Mouse (Mus musculus): Measurements from ENCODE around the gene Cd151.

Cd151 gene

DNA sequence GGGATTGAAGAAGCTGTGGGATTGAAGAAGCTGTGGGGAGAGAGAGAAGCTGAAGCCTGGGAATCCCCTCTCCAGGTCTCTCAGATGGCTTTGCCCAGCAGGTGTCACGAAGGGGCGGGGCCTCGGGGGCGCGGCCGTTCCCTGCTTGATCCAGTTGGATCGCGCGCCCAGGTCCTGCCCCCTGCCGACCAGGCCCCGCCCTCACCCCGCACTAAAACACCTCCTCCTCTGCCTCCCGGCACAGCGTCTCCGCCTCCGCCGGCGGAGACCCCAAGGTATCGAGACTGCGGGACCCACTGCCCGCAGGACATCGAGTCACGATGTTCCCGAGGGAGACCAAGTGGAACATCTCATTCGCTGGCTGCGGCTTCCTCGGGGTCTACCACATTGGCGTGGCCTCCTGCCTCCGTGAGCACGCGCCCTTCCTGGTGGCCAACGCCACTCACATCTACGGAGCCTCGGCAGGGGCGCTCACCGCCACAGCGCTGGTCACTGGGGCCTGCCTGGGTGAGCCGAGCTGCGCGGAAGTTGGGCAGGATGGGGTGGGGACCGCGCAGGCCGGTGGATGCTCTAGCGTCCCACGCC, 12.1 kb upstream of the Cd151 start, which contains the start of gene Pnpla2:
Pnpla2 (plus strand) TSS at position 232 of the 585 bp plus-strand sequence.
- in situ Hi-C loops (cut with MboI; ENCODE audit: low pct_unique_long_range_greater_than_20kb in 1 of 2, low sequenced_read_pairs in 2 of 2, unreplicated experiment in 1 of 2): loop anchor here in 1 of 2 experiments (25.0 kb wide), 1 partner anchor 1518 kb away; the partner anchor contains the start of gene Utf1

DNA sequence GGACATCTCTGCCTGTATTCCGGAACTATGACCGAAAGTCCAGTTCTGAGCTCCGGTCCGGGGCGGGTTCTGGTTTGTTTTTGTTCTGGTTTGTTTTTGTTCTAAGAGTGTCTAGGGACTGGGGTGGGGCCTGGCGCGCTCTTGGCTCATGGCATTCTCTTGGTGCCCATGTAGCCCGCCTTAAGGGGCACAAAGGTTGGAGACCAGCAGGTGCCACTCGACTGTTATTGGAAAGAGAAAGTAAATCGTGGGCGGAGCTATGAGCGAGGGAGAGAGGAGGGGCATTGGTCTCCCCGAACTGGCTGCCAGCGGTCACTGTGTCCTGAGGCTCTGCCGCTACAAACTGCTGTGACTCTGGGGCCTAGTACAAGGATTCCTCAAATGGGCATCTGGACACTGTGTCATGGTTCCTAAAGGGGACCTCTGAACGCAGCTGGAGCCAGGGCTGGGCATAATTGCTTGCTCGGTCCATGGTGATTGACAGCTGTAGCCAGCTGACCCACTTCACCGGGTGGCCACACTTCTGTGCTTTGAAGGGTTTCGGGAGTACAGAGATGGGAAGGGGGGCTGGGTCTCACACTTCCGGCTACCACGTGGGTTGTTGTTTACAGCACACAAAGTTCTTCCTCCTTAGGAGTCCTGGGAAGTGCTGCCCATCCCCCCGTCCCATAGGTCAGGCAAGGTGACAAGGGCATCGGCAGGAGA, 11.4 kb upstream of the Cd151 start:
- in situ Hi-C loops (cut with MboI; ENCODE audit: low pct_unique_long_range_greater_than_20kb in 1 of 2, low sequenced_read_pairs in 2 of 2, unreplicated experiment in 1 of 2): loop anchor here in 1 of 2 experiments (25.0 kb wide), 1 partner anchor 1518 kb away; the partner anchor contains the start of gene Utf1

DNA sequence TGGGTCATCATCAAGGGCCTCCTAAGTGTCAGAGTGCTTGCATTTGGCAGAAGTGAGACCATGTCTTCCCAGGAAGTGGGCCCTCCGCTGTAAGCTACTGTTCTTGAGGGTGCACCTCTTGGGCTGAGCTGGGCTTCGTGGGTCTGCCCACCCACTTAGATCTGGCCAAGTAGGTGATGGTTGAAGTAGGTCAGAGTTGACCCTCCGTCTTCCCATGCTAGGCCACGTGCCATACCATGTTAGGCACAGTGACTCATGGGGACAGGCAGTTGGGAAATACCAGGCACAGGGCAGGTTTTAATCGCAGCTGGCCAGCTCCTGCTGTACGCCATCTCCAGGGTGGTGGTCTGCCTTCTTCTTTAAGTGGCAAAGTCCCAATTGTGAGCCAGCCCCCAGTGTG, 10.5 kb upstream of the Cd151 start:
- in situ Hi-C loops (cut with MboI; ENCODE audit: low pct_unique_long_range_greater_than_20kb in 1 of 2, low sequenced_read_pairs in 2 of 2, unreplicated experiment in 1 of 2): loop anchor here in 1 of 2 experiments (25.0 kb wide), 1 partner anchor 1519 kb away; the partner anchor contains the start of gene Utf1

DNA sequence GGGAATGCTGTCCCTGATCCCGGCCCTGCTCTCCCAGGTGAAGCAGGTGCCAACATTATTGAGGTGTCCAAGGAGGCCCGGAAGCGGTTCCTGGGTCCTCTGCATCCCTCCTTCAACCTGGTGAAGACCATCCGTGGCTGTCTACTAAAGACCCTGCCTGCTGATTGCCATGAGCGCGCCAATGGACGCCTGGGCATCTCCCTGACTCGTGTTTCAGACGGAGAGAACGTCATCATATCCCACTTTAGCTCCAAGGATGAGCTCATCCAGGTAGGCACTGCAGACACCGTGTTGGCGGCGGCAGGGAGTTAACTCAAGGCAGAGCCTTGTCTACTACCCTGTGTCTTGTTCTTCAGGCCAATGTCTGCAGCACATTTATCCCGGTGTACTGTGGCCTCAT, 10.0 kb upstream of the Cd151 start:
- in situ Hi-C loops (cut with MboI; ENCODE audit: low pct_unique_long_range_greater_than_20kb in 1 of 2, low sequenced_read_pairs in 2 of 2, unreplicated experiment in 1 of 2): loop anchor here in 1 of 2 experiments (25.0 kb wide), 1 partner anchor 1520 kb away; the partner anchor contains the start of gene Utf1

DNA sequence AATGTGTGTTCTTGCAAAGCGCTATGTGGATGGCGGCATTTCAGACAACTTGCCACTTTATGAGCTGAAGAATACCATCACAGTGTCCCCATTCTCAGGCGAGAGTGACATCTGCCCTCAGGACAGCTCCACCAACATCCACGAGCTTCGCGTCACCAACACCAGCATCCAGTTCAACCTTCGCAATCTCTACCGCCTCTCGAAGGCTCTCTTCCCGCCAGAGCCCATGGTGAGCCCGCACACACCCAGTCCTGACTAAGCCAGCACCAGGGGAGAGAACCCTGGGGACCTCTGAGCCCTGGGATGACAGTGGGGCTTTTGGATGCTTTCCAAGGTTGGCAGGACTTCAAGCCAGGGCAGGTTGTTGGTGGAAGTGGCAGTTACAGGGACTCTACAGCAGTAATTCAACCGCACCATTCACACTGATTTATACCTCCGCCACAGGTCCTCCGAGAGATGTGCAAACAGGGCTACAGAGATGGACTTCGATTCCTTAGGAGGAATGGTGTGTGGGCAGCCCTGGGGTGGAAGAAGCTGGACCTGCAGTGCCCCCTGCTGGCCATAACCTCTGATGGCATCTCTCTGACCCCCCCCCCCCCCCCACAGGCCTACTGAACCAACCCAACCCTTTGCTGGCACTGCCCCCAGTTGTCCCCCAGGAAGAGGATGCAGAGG, 9.1 kb upstream of the Cd151 start:
- in situ Hi-C loops (cut with MboI; ENCODE audit: low pct_unique_long_range_greater_than_20kb in 1 of 2, low sequenced_read_pairs in 2 of 2, unreplicated experiment in 1 of 2): loop anchor here in 1 of 2 experiments (25.0 kb wide), 1 partner anchor 1521 kb away; the partner anchor contains the start of gene Utf1

DNA sequence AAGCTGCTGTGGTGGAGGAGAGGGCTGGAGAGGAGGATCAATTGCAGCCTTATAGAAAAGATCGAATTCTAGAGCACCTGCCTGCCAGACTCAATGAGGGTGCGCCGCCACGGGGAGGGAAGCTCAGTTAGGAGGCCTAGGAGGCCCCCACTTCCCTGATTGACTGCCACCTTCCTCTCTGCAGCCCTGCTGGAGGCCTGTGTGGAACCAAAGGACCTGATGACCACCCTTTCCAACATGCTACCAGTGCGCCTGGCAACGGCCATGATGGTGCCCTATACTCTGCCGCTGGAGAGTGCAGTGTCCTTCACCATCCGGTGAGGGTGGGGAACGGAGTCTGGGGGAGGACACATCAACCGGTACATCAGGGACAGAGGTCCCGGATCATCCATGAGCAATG, 8.5 kb upstream of the Cd151 start:
- in situ Hi-C loops (cut with MboI; ENCODE audit: low pct_unique_long_range_greater_than_20kb in 1 of 2, low sequenced_read_pairs in 2 of 2, unreplicated experiment in 1 of 2): loop anchor here in 1 of 2 experiments (25.0 kb wide), 1 partner anchor 1521 kb away; the partner anchor contains the start of gene Utf1

DNA sequence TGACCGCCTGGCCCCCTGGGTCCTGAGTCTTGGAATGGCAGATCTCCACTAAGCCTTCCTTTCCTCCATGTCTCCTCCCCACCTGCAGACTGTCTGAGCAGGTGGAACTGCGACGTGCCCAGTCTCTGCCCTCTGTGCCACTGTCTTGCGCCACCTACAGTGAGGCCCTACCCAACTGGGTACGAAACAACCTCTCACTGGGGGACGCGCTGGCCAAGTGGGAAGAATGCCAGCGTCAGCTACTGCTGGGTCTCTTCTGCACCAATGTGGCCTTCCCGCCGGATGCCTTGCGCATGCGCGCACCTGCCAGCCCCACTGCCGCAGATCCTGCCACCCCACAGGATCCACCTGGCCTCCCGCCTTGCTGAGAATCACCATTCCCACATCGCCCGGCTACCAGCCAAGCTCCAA, 7.9 kb upstream of the Cd151 start:
- in situ Hi-C loops (cut with MboI; ENCODE audit: low pct_unique_long_range_greater_than_20kb in 1 of 2, low sequenced_read_pairs in 2 of 2, unreplicated experiment in 1 of 2): loop anchor here in 1 of 2 experiments (25.0 kb wide), 1 partner anchor 1522 kb away; the partner anchor contains the start of gene Utf1

DNA sequence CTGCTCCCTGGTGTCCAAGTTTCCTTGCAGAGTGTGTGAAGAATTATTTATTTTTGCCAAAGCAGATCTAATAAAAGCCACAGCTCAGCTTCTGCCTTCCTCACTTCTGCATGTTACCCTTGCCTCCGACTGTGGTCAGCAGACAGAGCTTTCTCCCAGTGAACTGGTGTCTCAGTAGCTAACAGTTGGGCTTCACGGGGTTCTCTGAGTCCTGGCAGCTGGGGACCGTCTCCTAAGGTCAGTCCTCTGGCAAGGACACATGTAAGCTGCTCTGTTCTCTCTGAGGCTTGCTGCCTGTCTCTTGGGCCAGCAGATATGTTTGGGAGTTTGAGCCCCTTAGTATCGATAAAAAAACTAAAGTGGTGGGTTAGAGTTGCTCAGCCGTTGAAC, 7.2 kb upstream of the Cd151 start:
- in situ Hi-C loops (cut with MboI; ENCODE audit: low pct_unique_long_range_greater_than_20kb in 1 of 2, low sequenced_read_pairs in 2 of 2, unreplicated experiment in 1 of 2): loop anchor here in 1 of 2 experiments (25.0 kb wide), 1 partner anchor 1523 kb away; the partner anchor contains the start of gene Utf1

DNA sequence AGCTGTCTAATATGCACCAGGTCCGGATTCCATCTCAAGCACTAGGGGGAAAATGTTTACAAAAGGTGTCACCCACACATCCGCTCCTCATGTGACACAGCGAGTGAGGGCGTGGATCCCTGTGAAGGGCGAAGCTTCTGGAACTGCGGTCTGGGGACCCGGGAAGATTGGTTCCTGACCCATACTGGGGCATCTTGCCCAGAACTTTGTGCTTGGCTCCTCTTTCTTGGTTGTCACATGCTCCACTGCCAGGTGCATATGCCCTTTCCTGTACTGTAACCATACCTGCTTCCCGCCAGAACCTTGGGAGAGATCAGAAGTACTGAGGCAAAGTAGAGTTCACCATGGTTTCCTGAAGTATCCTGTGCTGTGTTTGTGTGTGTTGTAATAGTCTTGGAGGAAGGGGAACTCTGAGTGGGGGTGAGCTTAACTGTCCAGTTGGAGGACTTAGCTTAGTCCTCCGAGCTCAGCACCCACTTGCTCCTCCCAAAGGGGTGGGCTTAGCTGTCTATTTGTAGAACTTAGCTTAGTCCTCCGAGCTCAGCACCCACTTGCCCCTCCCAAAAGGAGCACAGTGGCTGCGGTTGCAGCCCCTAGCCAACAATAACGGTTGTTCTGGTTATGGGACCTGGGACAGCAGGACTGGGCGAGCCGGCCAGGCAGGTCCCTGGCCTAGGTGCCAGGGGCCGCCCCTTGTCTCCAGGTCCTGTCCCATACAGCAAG, 6.6 kb upstream of the Cd151 start, which contains the start of gene Cracr2b:
Cracr2b (plus strand) TSS at position 704 of the 723 bp plus-strand sequence.
- in situ Hi-C loops (cut with MboI; ENCODE audit: low pct_unique_long_range_greater_than_20kb in 1 of 2, low sequenced_read_pairs in 2 of 2, unreplicated experiment in 1 of 2): loop anchor here in 1 of 2 experiments (25.0 kb wide), 1 partner anchor 1523 kb away; the partner anchor contains the start of gene Utf1

DNA sequence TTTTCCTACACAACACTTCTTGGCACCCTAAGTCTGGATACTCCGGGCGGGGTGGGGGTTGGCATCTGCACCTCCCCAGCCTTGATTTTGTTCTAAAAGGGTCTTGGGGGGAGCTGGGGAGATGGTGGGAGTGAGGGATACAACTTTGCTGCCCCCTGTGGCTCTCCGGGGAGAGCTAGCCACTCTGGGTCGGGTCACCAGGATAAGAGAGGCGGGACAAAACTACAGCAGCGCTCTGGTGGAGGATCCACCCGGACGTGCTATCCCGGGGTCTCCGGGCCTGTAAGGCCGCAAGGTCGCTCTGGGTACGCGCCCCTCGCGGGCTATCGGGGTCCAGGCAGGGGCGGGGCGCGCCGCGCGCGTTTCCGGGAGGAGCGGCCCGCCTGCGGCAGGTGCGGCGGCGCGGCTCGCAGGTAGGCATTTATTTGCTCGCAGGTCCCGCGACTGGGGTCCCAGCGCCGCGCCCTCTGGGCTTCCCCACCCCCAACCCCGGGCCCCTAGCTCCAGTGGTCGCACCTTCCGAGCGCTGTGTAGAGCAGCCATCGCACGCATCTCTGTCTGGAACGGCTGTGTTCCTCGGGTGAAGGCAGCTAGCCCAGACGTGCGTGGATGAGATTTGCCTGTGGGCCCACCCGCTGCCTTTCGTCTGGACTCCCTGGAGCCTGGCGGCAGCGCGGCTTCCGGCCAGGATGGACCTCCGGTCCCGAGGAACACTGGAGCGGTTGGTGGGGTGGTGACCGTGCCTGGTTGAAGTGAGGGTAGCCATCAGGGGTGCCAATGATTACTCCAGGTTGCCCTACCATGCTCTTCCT, 5.5 kb upstream of the Cd151 start:
- in situ Hi-C loops (cut with MboI; ENCODE audit: low pct_unique_long_range_greater_than_20kb in 1 of 2, low sequenced_read_pairs in 2 of 2, unreplicated experiment in 1 of 2): loop anchor here in 1 of 2 experiments (25.0 kb wide), 1 partner anchor 1524 kb away; the partner anchor contains the start of gene Utf1

DNA sequence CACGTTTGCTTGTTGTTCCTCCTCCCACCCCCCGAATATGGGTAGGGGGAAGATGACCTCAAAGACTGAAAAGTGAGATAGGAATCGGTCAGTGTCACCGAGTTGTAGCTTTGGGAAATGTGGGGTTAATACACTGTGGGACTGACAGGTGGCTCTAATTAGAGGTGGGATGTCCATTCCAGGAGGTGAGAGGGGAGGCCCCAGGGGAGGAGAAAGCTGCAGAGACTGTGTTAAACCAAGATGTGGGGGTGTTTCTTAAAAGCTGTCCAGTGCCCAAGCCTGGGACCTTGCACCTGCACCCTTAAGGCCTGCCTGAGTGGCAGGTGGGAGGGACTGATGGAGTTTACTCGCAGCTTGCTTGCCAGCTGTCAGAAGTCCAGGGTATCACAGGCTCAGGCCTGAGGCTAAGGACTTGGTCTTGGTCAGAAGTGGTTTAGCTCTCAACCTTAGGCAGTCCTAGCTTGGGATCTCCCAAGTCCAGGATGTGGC, 4.8 kb upstream of the Cd151 start:
- in situ Hi-C loops (cut with MboI; ENCODE audit: low pct_unique_long_range_greater_than_20kb in 1 of 2, low sequenced_read_pairs in 2 of 2, unreplicated experiment in 1 of 2): loop anchor here in 1 of 2 experiments (25.0 kb wide), 1 partner anchor 1525 kb away; the partner anchor contains the start of gene Utf1

DNA sequence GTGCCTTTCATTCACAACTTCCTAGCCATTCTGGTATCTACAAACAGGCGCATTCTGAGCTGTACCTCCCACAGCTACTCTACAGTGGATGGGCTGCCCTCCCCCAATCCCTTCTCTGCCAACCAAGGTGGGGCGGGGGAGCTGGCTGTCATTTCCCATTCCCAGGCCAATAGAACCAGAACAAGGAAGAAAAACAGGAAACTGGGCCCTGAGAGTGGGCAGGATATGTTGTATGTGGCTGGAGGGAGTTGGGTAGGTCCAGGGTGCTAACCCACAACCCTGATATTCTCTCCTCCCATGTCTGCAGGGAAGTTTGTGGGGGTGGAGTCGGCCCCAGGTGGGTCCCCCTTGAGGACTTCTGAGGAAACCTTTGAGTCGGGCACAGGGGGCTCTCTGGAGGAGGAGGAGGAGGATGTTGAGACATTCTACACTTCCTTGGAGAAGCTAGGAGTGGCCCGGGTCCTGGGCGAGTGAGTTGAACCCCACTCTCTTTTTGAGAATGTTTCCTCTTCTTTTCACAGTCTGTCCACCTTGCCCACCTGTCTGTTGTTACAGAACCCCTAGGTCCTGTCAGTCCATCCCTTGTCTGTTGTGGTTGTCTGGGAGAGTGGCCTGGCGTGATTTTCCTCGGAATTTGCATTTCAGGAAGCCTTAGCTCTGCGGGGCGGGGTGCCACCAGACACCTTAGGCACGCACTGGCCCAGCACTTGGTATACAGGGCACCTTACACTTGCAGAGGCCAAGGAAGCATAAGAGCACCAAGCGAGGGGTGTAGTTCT, 3.2 kb upstream of the Cd151 start:
- in situ Hi-C loops (cut with MboI; ENCODE audit: low pct_unique_long_range_greater_than_20kb in 1 of 2, low sequenced_read_pairs in 2 of 2, unreplicated experiment in 1 of 2): loop anchor here in 1 of 2 experiments (25.0 kb wide), 1 partner anchor 1527 kb away; the partner anchor contains the start of gene Utf1

DNA sequence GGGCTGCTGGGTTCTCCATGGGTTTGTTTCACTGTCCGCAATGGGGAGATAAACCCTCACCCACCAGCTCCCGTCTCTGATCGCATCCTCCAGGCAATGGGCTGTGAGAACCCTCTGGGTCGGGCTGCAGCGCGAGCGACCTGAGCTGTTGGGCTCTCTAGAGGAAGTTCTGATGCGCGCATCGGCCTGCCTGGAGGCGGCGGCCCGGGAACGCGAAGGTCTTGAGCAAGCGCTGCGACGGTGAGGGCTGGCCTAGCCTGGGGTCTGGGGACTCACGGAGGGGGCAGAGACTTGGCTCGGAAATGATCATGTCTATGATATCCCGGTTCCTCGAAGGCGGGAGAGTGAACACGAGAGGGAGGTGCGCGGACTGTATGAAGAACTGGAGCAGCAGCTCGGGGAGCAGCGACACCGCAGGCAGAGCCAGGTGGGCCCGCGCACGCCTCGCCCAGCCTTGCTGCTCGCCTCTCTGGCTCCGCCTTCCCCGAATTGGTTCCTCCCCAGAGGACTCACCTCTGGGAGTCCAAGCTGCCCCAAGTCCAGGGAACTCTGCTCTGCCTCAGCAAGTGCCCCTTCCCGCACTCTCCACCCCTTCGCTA, 2.5 kb upstream of the Cd151 start:
- in situ Hi-C loops (cut with MboI; ENCODE audit: low pct_unique_long_range_greater_than_20kb in 1 of 2, low sequenced_read_pairs in 2 of 2, unreplicated experiment in 1 of 2): loop anchor here in 1 of 2 experiments (25.0 kb wide), 1 partner anchor 1527 kb away; the partner anchor contains the start of gene Utf1

DNA sequence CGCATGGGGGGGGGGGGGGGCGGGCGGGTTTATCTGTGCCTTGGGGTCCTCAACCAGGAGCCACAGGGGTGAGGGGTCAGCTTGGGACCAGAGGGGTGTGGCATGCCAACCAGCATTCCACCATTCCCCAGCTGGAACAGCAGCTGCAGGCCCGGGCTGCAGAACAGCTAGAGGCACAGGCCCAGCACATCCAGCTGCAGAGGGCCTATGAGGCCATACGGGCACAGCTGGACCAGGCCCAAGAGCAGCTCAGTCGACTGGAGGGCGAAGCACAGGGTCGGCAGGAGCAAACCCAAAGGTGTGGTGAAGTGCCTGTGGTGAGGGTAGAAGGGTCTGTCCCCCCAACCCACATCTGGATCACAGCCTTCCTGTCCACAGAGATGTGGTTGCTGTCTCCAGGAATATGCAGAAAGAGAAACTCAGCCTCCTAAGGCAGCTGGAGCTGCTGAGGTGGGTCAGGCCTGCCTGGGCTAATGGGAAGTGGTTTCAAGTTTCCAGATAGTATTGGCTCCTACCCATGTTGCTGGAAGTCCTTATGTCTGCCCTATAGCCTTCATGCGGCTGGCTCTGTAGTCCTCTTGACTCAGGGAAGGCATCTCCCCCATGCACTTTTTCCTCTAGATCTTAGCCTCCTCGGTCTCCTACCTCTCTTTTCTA, 1.7 kb upstream of the Cd151 start:
- in situ Hi-C loops (cut with MboI; ENCODE audit: low pct_unique_long_range_greater_than_20kb in 1 of 2, low sequenced_read_pairs in 2 of 2, unreplicated experiment in 1 of 2): loop anchor here in 1 of 2 experiments (25.0 kb wide), 1 partner anchor 1528 kb away; the partner anchor contains the start of gene Utf1

DNA sequence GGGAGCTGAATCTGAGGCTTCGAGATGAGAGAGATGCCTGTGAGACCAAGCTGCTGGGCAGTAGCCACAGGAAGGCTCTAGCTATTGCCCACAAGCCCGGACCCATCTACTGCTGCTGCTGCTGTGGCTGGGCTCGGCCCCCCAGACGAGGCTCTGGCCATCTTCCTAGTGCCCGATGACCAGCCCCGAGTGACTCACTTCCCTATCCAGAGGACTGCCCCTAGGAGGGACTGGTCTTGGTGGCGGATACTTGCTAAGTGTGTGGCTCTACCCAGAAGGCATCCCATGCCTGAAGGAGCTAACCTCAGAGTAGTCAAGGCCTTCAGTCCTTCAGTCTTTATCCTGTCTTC, 1.2 kb upstream of the Cd151 start:
- in situ Hi-C loops (cut with MboI; ENCODE audit: low pct_unique_long_range_greater_than_20kb in 1 of 2, low sequenced_read_pairs in 2 of 2, unreplicated experiment in 1 of 2): loop anchor here in 1 of 2 experiments (25.0 kb wide), 1 partner anchor 1529 kb away; the partner anchor contains the start of gene Utf1
